Mouse (Mus musculus) inflammation-experienced regulatory T-cells, adult 16 weeks (primary cell): ENCODE results near the gene Plxdc1. TPM values are rescaled to one million over a fixed set of nuclear protein-coding genes. Genes with fewer than 3 reads are reported as not detected.

Source experiments
- polyA plus RNA-seq: library from polyadenylated mRNA; unstranded; fragments of 100-300 nt; shearing (Covaris generic); gene quantifications from one replicate; pipeline ENCODE4 v1.2.1, GENCODE M21; 2017

Plxdc1 gene
- polyA plus RNA-seq, result 1.9 TPM

GRCm38 (mm10) chr11:97985727-97986677 is at the start of gene Plxdc1:
Plxdc1 (minus strand) TSS chr11:97986444.

GRCm38 (mm10) chr11:98026570-98027296 is 40.5 kb upstream of the Plxdc1 start, which contains the start of gene Rpl19:
Rpl19 (plus strand) TSS chr11:98026710.

GRCm38 (mm10) chr11:98022555-98023371 is 36.5 kb upstream of the Plxdc1 start, which contains the start of gene Cacnb1:
Cacnb1 (minus strand) TSS chr11:98023034.

GRCm38 (mm10) chr11:97995564-97996288 is 9.5 kb upstream of the Plxdc1 start, which contains the start of gene Arl5c:
Arl5c (minus strand) TSS chr11:97996181.

GRCm38 (mm10) chr11:97883918-97884600 is 102.2 kb downstream of the Plxdc1 start, which contains the start of gene Fbxo47:
Fbxo47 (minus strand) TSS chr11:97884154.

Other genes starting within 250 kb of the Plxdc1 start
- 2.4 TPM for gene Pip4k2b, start 241.7 kb downstream of the Plxdc1 start, polyA plus RNA-seq
- gene Cwc25, start 219.9 kb downstream of the Plxdc1 start, polyA plus RNA-seq, result 33.8 TPM
- gene 1700001P01Rik, start 210.5 kb downstream of the Plxdc1 start, polyA plus RNA-seq, result not detected
- gene Rpl23, start 204.0 kb downstream of the Plxdc1 start, polyA plus RNA-seq, result 450 TPM
- gene Lasp1, start 187.4 kb downstream of the Plxdc1 start, polyA plus RNA-seq, result 261 TPM
- 1.1 TPM for gene B230217C12Rik, start 145.7 kb downstream of the Plxdc1 start, polyA plus RNA-seq
- 1.4 TPM for gene Fbxo47, start 102.3 kb downstream of the Plxdc1 start, polyA plus RNA-seq
- gene Arl5c, start 9.7 kb upstream of the Plxdc1 start, polyA plus RNA-seq, result 119 TPM
- gene Cacnb1, start 36.6 kb upstream of the Plxdc1 start, polyA plus RNA-seq, result 11.2 TPM
- gene Rpl19, start 40.3 kb upstream of the Plxdc1 start, polyA plus RNA-seq, result 1,363 TPM
- gene Stac2, start 67.0 kb upstream of the Plxdc1 start, polyA plus RNA-seq, result not detected
- 8.2 TPM for gene Fbxl20, start 164.0 kb upstream of the Plxdc1 start, polyA plus RNA-seq
- 61.3 TPM for gene Med1, start 206.8 kb upstream of the Plxdc1 start, polyA plus RNA-seq
- gene Cdk12, start 216.6 kb upstream of the Plxdc1 start, polyA plus RNA-seq, result 19.6 TPM